Mouse (Mus musculus) spleen, embryonic (tissue): ENCODE measurements around the gene Gstt1.

Source experiments
- CTCF ChIA-PET: fragments of 350-600 bp; sonication (Branson Sonifier 250); formaldehyde crosslinking; loops from one replicate; lab custom pipeline; 2022; lab: Charles Lee

Gstt1 gene

GRCm38 (mm10) chr10:75766856-75767255, 31.5 kb downstream of the Gstt1 start:
- CTCF ChIA-PET: interaction anchor here (0.6 kb wide), 1 partner anchor 63 kb away, joined by 6 read pairs; no protein-coding TSS in a partner anchor

GRCm38 (mm10) chr10:75764519-75765473, 33.6 kb downstream of the Gstt1 start:
- CTCF ChIA-PET: interaction anchor here (0.6 to 0.7 kb wide), 6 partner anchors 18 to 332 kb away, joined by 3 to 9 read pairs (median 5); partner anchors contain the start of gene Chchd10

- CTCF ChIA-PET: interaction anchor here (0.6 to 0.7 kb wide), 3 partner anchors 131 to 331 kb away, joined by 5 read pairs; partner anchors contain the start of gene Chchd10
These were observed 34.5 kb downstream of the Gstt1 start, which contains the start of gene Cabin1 for GRCm38 (mm10) chr10:75763682-75764518. TSS of gene Cabin1 (minus strand) at chr10:75764341.

GRCm38 (mm10) chr10:75762413-75762812, 36.0 kb downstream of the Gstt1 start:
- CTCF ChIA-PET: interaction anchor here (0.5 to 0.7 kb wide), 2 partner anchors 15 to 176 kb away, joined by 4 to 8 read pairs; no protein-coding TSS in a partner anchor

- CTCF ChIA-PET: interaction anchor here (0.5 to 0.6 kb wide), 2 partner anchors 22 to 191 kb away, joined by 3 to 11 read pairs; no protein-coding TSS in a partner anchor
These were observed 38.1 kb downstream of the Gstt1 start for GRCm38 (mm10) chr10:75760311-75760710.

- CTCF ChIA-PET: no interaction called here
These were observed 41.7 kb downstream of the Gstt1 start for GRCm38 (mm10) chr10:75756719-75757118.

GRCm38 (mm10) chr10:75744017-75744416, 54.4 kb downstream of the Gstt1 start:
- CTCF ChIA-PET: interaction anchor here (0.5 to 1.1 kb wide), 7 partner anchors 22 to 207 kb away, joined by 3 to 5 read pairs (median 3); no protein-coding TSS in a partner anchor

GRCm38 (mm10) chr10:75743369-75743768, 55.0 kb downstream of the Gstt1 start:
- CTCF ChIA-PET: interaction anchor here (0.6 to 1.1 kb wide), 6 partner anchors 85 to 208 kb away, joined by 3 to 4 read pairs (median 3); no protein-coding TSS in a partner anchor

GRCm38 (mm10) chr10:75740866-75741265, 57.5 kb downstream of the Gstt1 start:
- CTCF ChIA-PET: interaction anchor here (0.6 kb wide), 1 partner anchor 113 kb away, joined by 5 read pairs; no protein-coding TSS in a partner anchor
